ENCODE assay signal across 11 mouse cellular contexts in the genomic region with DNA sequence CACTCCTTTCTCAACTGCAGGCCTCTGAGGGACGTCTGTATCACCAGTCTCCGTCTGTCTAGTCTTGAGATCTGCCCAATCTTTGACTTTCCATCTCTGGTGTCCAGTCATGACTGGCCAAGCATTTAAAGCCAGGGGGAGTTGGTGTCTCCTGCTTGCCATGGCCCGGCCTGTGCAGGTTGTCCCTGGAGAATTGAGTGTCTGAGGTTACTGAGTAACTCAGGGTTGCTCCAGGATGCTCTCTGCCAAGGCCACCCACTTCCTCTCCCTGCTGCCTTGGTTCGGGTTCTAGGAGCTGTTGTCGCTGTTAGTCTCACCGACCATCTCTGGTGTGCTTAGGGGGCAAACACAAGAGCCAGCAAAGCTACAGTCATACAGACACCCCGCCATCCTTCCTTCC. TPM values are rescaled to one million over a fixed set of nuclear protein-coding genes. Genes with fewer than 3 reads are reported as not detected.
"Had no signal": no experiment of that assay in that cellular context is flagged by ENCODE, and none has a peak within 500 bp of the region (broad histone marks: within the 10 kb centered on the region; RNA-seq: fewer than 3 reads in every experiment).

No protein-coding gene starts in this region.

- H3K27ac ChIP-seq: hindbrain, postnatal 0 days; left cerebral cortex, adult 2 months; limb, embryonic 15.5 days; liver, embryonic 12.5 days; midbrain, embryonic 13.5 days had no signal

- DNase-seq: right cerebral cortex, adult 18-20 months; right cerebral cortex, postnatal 25 days; thymus, adult 2 months; thymus, postnatal 25 days had no signal

- H3K36me3 ChIP-seq: limb, embryonic 15.5 days; liver, embryonic 12.5 days; midbrain, embryonic 13.5 days had no signal

- H3K9me3 ChIP-seq: limb, embryonic 15.5 days; liver, embryonic 12.5 days; midbrain, embryonic 13.5 days had no signal

- H3K9ac ChIP-seq: limb, embryonic 15.5 days; liver, embryonic 12.5 days; lung, embryonic 14.5 days; midbrain, embryonic 13.5 days had no signal

- ATAC-seq: hindbrain, postnatal 0 days; liver, embryonic 12.5 days; midbrain, embryonic 13.5 days had no signal

- H3K4me3 ChIP-seq: left cerebral cortex, adult 2 months; limb, embryonic 15.5 days; liver, embryonic 12.5 days; midbrain, embryonic 13.5 days had no signal

- H3K4me2 ChIP-seq: limb, embryonic 15.5 days; liver, embryonic 12.5 days; lung, embryonic 14.5 days; midbrain, embryonic 13.5 days had no signal

RNA-seq across cellular contexts. Expression of a gene that starts 1.9 kb away (rescaled TPM):
- polyA plus RNA-seq: lung, embryonic 14.5 days; midbrain, embryonic 13.5 days had no signal

RNA-seq across cellular contexts. Expression of a gene that starts 30.6 kb away (rescaled TPM):
- polyA plus RNA-seq: liver, embryonic 16.5 days; lung, embryonic 14.5 days had no signal
